Mouse (Mus musculus) midbrain, embryonic 11.5 days (tissue): ENCODE results near the gene Tmem170. TPM values are rescaled to one million over a fixed set of nuclear protein-coding genes. Genes with fewer than 3 reads are reported as not detected.
A peak's percentile ranks its signal among the peaks of the same experiment; 100 is the strongest.

Experiments used
- ATAC-seq: fragments of 200-750 bp; cut with Nextera tagmentation; 2 replicates; pipeline ENCODE4 v1.8.0; 2017; ENCODE audit warnings: moderate TSS enrichment, moderate library complexity; ENCODE audit not compliant: low FRiP score
- DNase-seq: peaks from one replicate; pipeline ENCODE4 v3.0.0; 2015; ENCODE audit warnings: low spot score; ENCODE audit errors: missing footprints
- H3K27ac ChIP-seq: fragments of 300-500 bp; sonication (generic); 2 replicates; pipeline ENCODE4 v1.5.1; 2014; ENCODE audit warnings: low read depth, low read length
- H3K27me3 ChIP-seq: fragments of 300-500 bp; sonication (generic); 2 replicates; pipeline ENCODE4 v1.6.1; 2014; ENCODE audit warnings: mild to moderate bottlenecking, low read length, moderate library complexity, mixed read lengths; ENCODE audit not compliant: control insufficient read depth, insufficient read depth
- H3K36me3 ChIP-seq: fragments of 300-500 bp; sonication (generic); 2 replicates; pipeline ENCODE4 v1.6.1; 2014; ENCODE audit warnings: mild to moderate bottlenecking, low read length, moderate library complexity, mixed read lengths; ENCODE audit not compliant: control insufficient read depth, insufficient read depth
- H3K4me1 ChIP-seq: fragments of 300-500 bp; sonication (generic); 2 replicates; pipeline ENCODE4 v1.6.1; 2014; ENCODE audit warnings: low read length; ENCODE audit not compliant: control insufficient read depth, insufficient read depth
- H3K4me2 ChIP-seq: fragments of 300-500 bp; sonication (generic); 2 replicates; pipeline ENCODE4 v1.6.1; 2014; ENCODE audit warnings: mild to moderate bottlenecking, moderate library complexity
- H3K4me3 ChIP-seq: fragments of 300-500 bp; sonication (generic); 2 replicates; pipeline ENCODE4 v1.5.1; 2014; ENCODE audit warnings: low read depth, low read length
- H3K9ac ChIP-seq: fragments of 300-500 bp; sonication (generic); 2 replicates; pipeline ENCODE4 v1.6.1; 2014; ENCODE audit warnings: low read length
- H3K9me3 ChIP-seq: fragments of 300-500 bp; sonication (generic); 2 replicates; pipeline ENCODE4 v1.6.1; 2016; ENCODE audit warnings: low read length; ENCODE audit not compliant: control insufficient read depth
- WGBS: fragments of 180-500 bp; shearing (Covaris S2); extraction: QIAGEN DNeasy Blood & Tissue Kit; methylation state at CpG from one replicate; pipeline ENCODE4 v1.1.7; 2014; 5-methylcytosine and 5-hydroxymethylcytosine counted together
- polyA plus RNA-seq: library from polyadenylated mRNA; unstranded; fragments of >200 nt; fragmentation: Nextera tagmentation; extraction: Ambion mirVana; gene quantifications from 2 replicates; pipeline ENCODE4 v1.2.1, GENCODE M21; 2014

Gene Tmem170
- polyA plus RNA-seq, 1 experiment from 2014 or later, result 6.8 TPM

DNA sequence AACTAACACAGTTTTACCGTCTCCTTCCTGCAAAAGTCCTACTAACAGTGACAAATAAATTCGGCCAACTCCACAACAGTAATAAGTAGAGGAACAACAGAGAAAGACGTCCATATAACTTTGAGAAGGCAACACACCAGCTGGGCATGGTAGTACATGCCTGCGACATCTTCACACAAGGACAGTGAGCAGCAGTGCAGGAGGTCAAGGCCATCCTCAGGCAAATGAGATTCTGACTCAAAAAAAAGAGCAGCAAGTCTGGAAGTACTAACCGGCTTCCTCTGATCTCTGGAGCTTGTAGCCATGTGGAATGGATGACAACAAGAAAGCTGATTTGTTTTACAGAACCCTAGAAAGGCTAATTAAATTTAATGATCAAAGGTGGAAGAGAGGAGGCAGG lies 43.6 kb downstream of the Tmem170 start:
- H3K4me3 ChIP-seq, result no peak overlapping the region
- no peak overlapping the region for H3K27ac ChIP-seq
- H3K27me3 ChIP-seq, result no peaks in the 10 kb centered on the region
- no peaks in the 10 kb centered on the region for H3K4me1 ChIP-seq
- no peak overlapping the region for H3K4me2 ChIP-seq
- WGBS, result 92% methylated on average over 5 of the region's 5 CpGs
- ATAC-seq, result no peak
- peaks cover 5% of the 10 kb centered on the region for H3K36me3 ChIP-seq
- DNase-seq, result peak; percentile 2
- H3K9ac ChIP-seq, result no peak overlapping the region
- H3K9me3 ChIP-seq, result no peaks in the 10 kb centered on the region

DNA sequence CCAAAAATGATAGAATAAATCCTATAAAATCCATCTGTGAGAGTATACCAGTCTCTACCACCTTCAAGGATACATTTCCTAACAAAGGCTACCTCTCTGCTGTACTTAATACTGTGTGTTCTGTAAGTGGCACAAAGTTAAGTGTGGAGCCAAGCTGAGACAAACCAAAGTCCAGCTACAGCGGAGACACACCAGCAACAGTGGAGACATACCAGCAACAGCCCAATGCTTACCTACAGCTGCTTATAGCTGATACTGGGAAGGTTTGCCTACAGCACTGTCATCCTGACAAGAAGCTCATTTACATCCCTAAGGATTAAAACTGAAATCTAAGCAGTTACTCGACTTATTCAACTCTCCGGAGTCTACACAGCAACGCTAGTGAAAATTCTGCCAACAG lies 44.6 kb downstream of the Tmem170 start:
- DNase-seq, result peak; percentile 67
- Histone ChIP-seq H3K9me3 (no peaks in the 10 kb centered on the region), H3K4me2 (no peak overlapping the region), H3K9ac (no peak overlapping the region), H3K27me3 (no peaks in the 10 kb centered on the region), H3K36me3 (peaks cover 5% of the 10 kb centered on the region), H3K4me1 (no peaks in the 10 kb centered on the region), H3K4me3 (no peak overlapping the region), H3K27ac (no peak overlapping the region)
- WGBS, result 84% methylated on average over 4 of the region's 4 CpGs
- no peak for ATAC-seq

DNA sequence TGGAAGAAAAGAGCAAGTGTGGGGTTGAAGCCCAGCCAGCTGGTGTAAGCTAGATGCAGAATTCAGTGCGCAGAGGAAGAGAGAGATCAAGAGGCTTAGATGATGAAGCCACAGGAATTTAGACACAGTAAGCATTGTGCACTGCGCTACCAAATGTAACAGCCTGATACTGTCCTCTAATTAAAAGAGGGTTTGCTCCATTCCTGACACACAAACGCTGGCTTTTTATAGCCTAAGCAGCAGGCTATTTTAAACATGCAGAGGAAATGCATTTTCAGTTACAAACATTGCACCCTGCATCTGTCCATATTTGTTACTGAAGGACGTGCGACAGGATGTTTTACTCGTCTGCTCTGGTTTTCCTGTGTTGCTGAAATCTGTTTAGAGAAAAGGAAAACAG lies 48.0 kb downstream of the Tmem170 start:
- Histone ChIP-seq H3K36me3 (peaks cover 7% of the 10 kb centered on the region), H3K9me3 (no peaks in the 10 kb centered on the region), H3K4me3 (no peak overlapping the region), H3K9ac (no peak overlapping the region), H3K4me2 (no peak overlapping the region), H3K4me1 (no peaks in the 10 kb centered on the region), H3K27ac (no peak overlapping the region), H3K27me3 (no peaks in the 10 kb centered on the region)
- WGBS, result 89% methylated on average over 6 of the region's 6 CpGs
- no peak for ATAC-seq
- DNase-seq, result peak; percentile 56

DNA sequence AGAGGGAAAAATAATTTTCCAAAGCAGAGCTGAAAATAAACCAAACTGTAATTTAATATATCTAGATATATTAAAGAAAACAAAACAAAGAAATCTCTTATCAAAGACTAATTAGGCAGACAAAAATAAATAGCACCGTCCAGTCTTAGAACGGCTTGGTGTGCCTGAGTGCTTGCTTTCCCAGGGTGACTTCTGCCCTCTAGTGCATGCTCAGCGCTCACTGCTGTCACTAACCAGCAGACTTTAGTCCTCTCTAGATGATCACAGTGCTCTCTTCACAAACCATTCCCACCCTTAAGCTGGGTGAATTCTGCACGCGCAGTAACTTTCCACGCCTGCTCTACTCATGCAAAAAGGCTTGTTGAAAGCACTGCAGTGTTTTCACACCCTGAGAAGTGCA lies 51.3 kb downstream of the Tmem170 start:
- Histone ChIP-seq H3K9ac (no peak overlapping the region), H3K4me3 (no peak overlapping the region), H3K27me3 (no peaks in the 10 kb centered on the region), H3K36me3 (peaks cover 6% of the 10 kb centered on the region; the same call in 1 of the 2 replicates), H3K9me3 (no peaks in the 10 kb centered on the region), H3K27ac (no peak overlapping the region), H3K4me2 (no peak overlapping the region), H3K4me1 (no peaks in the 10 kb centered on the region)
- ATAC-seq (no peak), DNase-seq (peak; percentile 83)
- WGBS, result 74% methylated on average over 6 of the region's 6 CpGs

DNA sequence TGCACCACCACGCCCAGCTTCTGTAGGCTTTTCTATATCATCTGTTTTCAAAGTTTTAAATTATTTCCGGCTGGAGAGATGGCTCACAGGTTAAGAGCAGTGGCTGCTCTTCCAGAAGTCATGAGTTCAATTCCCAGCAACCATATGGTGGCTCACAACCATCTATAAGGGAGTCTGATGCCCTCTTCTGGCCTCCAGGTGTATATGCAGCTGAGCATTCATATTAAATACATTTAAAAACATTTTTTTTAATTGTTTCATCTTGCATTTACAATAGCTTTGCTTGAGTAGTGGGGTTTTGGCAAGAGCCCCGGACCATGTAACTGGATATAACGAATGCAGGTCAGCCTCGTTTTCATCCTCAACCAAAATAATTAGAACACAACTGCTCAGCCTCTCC lies 52.2 kb downstream of the Tmem170 start:
- Histone ChIP-seq H3K4me2 (no peak overlapping the region), H3K4me1 (no peaks in the 10 kb centered on the region), H3K36me3 (peaks cover 6% of the 10 kb centered on the region; the same call in 1 of the 2 replicates), H3K4me3 (no peak overlapping the region), H3K27ac (no peak overlapping the region), H3K9me3 (no peaks in the 10 kb centered on the region), H3K9ac (no peak overlapping the region), H3K27me3 (no peaks in the 10 kb centered on the region)
- WGBS, result 96% methylated on average over 5 of the region's 5 CpGs
- peak; percentile 68 for DNase-seq
- no peak for ATAC-seq

DNA sequence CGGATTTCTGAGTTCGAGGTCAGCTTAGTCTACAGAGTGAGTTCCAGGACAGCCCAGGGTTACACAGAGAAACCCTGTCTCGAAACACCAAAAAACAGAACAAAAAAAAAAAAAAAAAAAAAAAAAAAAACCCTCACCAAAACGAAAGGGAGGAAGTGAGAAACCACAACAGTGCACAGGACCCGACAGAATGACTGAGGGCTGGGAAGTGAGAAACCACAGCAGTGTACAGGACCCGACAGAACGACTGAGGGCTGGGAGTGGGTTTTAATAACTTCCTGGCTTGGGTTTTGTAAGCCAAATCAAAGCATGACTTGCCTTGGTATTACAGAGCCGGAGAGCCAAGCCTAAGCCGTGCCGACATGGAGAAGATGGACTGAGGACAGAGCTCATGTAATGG lies 55.4 kb downstream of the Tmem170 start:
- H3K27ac ChIP-seq, result no peak overlapping the region
- peak; percentile 64 for DNase-seq
- 93% methylated on average over 10 of the region's 10 CpGs for WGBS
- H3K9me3 ChIP-seq, result no peaks in the 10 kb centered on the region
- no peak for ATAC-seq
- no peaks in the 10 kb centered on the region for H3K4me1 ChIP-seq
- no peak overlapping the region for H3K4me3 ChIP-seq
- no peak overlapping the region for H3K9ac ChIP-seq
- H3K27me3 ChIP-seq, result no peaks in the 10 kb centered on the region
- peaks cover 6% of the 10 kb centered on the region; the same call in 1 of the 2 replicates for H3K36me3 ChIP-seq
- H3K4me2 ChIP-seq, result no peak overlapping the region

DNA sequence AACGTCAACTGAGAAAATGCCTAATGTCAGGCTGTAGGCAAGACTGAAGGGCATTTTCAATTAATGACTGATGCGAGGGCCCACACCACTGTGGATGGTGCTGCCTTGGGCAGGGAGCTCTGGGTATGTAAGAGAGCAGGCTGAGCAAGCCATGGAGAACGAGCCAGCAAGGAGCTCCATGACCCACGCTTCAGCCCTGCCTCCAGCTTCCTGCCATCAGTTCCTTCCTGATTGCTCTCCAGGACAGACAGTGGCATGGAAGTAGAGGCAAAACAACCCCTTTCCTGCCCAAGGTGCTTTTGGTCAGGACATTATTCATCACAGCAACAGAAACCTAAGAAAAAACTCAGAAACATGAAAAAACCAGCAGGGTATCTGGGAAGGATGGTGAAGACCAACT lies 55.9 kb downstream of the Tmem170 start:
- DNase-seq (peak; percentile 33), ATAC-seq (no peak)
- 93% methylated on average over 4 of the region's 4 CpGs for WGBS
- Histone ChIP-seq H3K9me3 (no peaks in the 10 kb centered on the region), H3K4me1 (no peaks in the 10 kb centered on the region), H3K36me3 (peaks cover 6% of the 10 kb centered on the region; the same call in 1 of the 2 replicates), H3K4me3 (no peak overlapping the region), H3K27me3 (no peaks in the 10 kb centered on the region), H3K9ac (no peak overlapping the region), H3K4me2 (no peak overlapping the region), H3K27ac (no peak overlapping the region)

DNA sequence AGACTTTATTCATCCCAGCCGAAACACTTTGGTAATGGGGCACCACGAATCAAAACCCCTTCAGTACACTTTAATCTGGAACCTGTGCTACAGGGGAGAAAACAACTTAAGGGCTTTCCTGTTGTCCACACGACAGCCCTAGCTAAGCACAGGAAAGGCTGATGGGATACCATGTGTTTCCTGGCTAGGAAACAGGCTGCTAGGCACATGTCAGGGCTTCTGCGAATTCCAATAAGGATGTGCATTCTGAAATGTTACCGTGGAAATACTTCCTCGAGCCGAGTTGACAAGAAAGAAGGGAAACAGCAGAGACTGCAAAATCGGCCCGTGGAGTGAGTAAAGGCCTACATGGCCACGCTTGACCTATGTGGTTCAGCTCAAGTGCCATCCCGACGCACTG lies 56.5 kb downstream of the Tmem170 start:
- Histone ChIP-seq H3K9ac (no peak overlapping the region), H3K36me3 (peaks cover 6% of the 10 kb centered on the region; the same call in 1 of the 2 replicates), H3K4me2 (no peak overlapping the region), H3K4me3 (no peak overlapping the region), H3K27ac (no peak overlapping the region), H3K27me3 (no peaks in the 10 kb centered on the region), H3K9me3 (no peaks in the 10 kb centered on the region), H3K4me1 (no peaks in the 10 kb centered on the region)
- ATAC-seq (no peak), DNase-seq (peak; percentile 67)
- 85% methylated on average over 12 of the region's 12 CpGs for WGBS

DNA sequence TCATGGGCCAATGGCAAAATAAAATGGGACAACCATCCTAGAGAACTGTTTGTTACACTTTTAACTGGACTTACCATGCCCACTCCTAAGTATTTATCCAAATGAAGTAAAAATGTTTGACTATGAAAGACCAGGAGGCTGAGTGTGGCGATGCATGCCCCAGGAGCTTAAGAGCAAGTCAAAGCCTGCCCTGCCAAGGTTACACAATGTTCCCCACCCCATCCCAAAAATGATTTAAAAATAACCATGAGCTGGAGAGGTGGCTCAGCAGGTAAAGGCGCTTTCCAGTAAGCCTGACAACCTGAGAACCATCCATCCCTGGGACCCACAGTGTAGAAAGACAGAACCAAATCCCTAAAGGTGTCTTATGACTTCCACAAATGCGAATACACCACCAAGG lies 58.0 kb downstream of the Tmem170 start:
- WGBS, result 96% methylated on average over 3 of the region's 3 CpGs
- DNase-seq (no peak), ATAC-seq (no peak)
- H3K4me2 ChIP-seq, result no peak overlapping the region
- H3K9ac ChIP-seq, result no peak overlapping the region
- peaks cover 4% of the 10 kb centered on the region; the same call in 1 of the 2 replicates for H3K36me3 ChIP-seq
- H3K27ac ChIP-seq, result no peak overlapping the region
- H3K4me3 ChIP-seq, result no peak overlapping the region
- no peaks in the 10 kb centered on the region for H3K27me3 ChIP-seq
- no peaks in the 10 kb centered on the region for H3K9me3 ChIP-seq
- no peaks in the 10 kb centered on the region for H3K4me1 ChIP-seq

DNA sequence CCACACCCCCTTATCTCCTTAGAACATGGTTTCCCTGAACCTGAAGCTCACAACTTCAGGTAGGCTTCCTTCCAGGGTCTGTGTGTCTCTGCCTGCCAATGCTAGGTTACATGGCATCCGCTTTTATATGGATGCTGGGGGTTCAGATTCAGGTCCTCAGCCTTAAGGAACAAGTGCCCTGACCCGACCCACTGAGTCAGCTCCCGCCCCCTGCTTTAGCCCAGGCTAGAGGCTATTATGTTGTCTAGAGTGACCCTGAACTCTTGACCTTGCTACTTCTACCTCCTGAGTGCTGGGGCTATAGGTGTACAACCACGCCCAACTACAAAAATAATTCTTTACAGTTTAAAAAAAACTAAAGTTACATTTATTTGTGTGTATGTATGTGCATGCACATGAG lies 61.5 kb downstream of the Tmem170 start:
- H3K4me2 ChIP-seq, result no peak overlapping the region
- no peaks in the 10 kb centered on the region for H3K36me3 ChIP-seq
- WGBS, result 95% methylated on average over 4 of the region's 4 CpGs
- H3K4me3 ChIP-seq, result no peak overlapping the region
- ATAC-seq (no peak), DNase-seq (peak; percentile 2)
- no peaks in the 10 kb centered on the region for H3K27me3 ChIP-seq
- no peaks in the 10 kb centered on the region for H3K9me3 ChIP-seq
- H3K27ac ChIP-seq, result no peak overlapping the region
- H3K4me1 ChIP-seq, result no peaks in the 10 kb centered on the region
- H3K9ac ChIP-seq, result no peak overlapping the region
